Mouse (Mus musculus) large intestine, adult 2 months (tissue): ENCODE data around the gene Vinac1. TPM values are rescaled to one million over a fixed set of nuclear protein-coding genes. Genes with fewer than 3 reads are reported as not detected.
"Not testable (repeated sequence)": the region's sequence is repeated elsewhere in the genome, so short reads cannot be mapped to it uniquely, and the experiment has no call there.

Experiments
- DNase-seq: peaks from one replicate; pipeline ENCODE4 v3.0.0-alpha.2; 2012; ENCODE audit warnings: low read depth, low spot score
- whole genome bisulfite sequencing: fragments of 180-500 bp; shearing (Covaris S2); methylation state at CpG from one replicate; pipeline ENCODE4 v1.1.7; 2018; 5-methylcytosine and 5-hydroxymethylcytosine counted together
- polyA plus RNA-seq: library from polyadenylated mRNA; depleted of rRNA; stranded (reverse); fragments of >200 nt; gene quantifications from 2 replicates; pipeline ENCODE4 v1.2.3, GENCODE M21; 2012; rRNA removed

Vinac1 gene
- polyA plus RNA-seq, 1 experiment = 0.07 TPM

- 55% methylated on average over 6 of the region's 6 CpGs for WGBS
Observed at GRCm38 (mm10) chr2:129046172-129046845, 1.7 kb downstream of the Vinac1 start.

GRCm38 (mm10) chr2:129040567-129040966 is 7.4 kb downstream of the Vinac1 start:
- 28% methylated on average over 6 of the region's 6 CpGs for WGBS
- DNase-seq = no peak

More at GRCm38 (mm10) chr2:129046172-129046845, 1.7 kb downstream of the Vinac1 start:
- DNase-seq = no peak

- 3% methylated on average over 62 of the region's 62 CpGs for WGBS
- DNase-seq = no peak
Observed at GRCm38 (mm10) chr2:129038937-129039631, 8.9 kb downstream of the Vinac1 start.

GRCm38 (mm10) chr2:129038426-129038936 is 9.5 kb downstream of the Vinac1 start:
- 27% methylated on average over 15 of the region's 15 CpGs for WGBS
- DNase-seq = no peak

GRCm38 (mm10) chr2:129035381-129035780 is 12.6 kb downstream of the Vinac1 start:
- no peak for DNase-seq
- 68% methylated on average over 5 of the region's 5 CpGs for WGBS

GRCm38 (mm10) chr2:129024820-129025219 is 23.2 kb downstream of the Vinac1 start:
- 73% methylated on average over 9 of the region's 9 CpGs for WGBS
- no peak for DNase-seq

GRCm38 (mm10) chr2:129020106-129020505 is 27.9 kb downstream of the Vinac1 start:
- DNase-seq = no peak
- 65% methylated on average over 2 of the region's 2 CpGs for WGBS

- DNase-seq = not testable (repeated sequence)
- WGBS = 78% methylated on average over 2 of the region's 2 CpGs
Observed at GRCm38 (mm10) chr2:129008867-129009266, 39.1 kb downstream of the Vinac1 start.

- 88% methylated on average over 4 of the region's 4 CpGs for WGBS
- no peak for DNase-seq
Observed at GRCm38 (mm10) chr2:129006194-129006749, 41.7 kb downstream of the Vinac1 start.

GRCm38 (mm10) chr2:129004872-129005271 is 43.1 kb downstream of the Vinac1 start:
- no peak for DNase-seq

- 77% methylated on average over 3 of the region's 3 CpGs for WGBS
- no peak for DNase-seq
Observed at GRCm38 (mm10) chr2:128984746-128985145, 63.2 kb downstream of the Vinac1 start.

- no peak for DNase-seq
- WGBS = 83% methylated on average over 4 of the region's 4 CpGs
Observed at GRCm38 (mm10) chr2:128975572-128975971, 72.4 kb downstream of the Vinac1 start.

Other genes starting within 250 kb of the Vinac1 start
- gene Tmem87b, start 230.1 kb downstream of the Vinac1 start, polyA plus RNA-seq = 15.4 and 21.5 TPM in 2 replicates
- gene Fbln7, start 185.2 kb downstream of the Vinac1 start, polyA plus RNA-seq = 3.0 and 3.6 TPM in 2 replicates
- 0.78 and 1.3 TPM in 2 replicates for gene Zc3h8, start 104.1 kb downstream of the Vinac1 start, polyA plus RNA-seq
- gene Zc3h6, start 80.8 kb downstream of the Vinac1 start, polyA plus RNA-seq = 0.52 and 0.88 TPM in 2 replicates
- 1.3 and 1.8 TPM in 2 replicates for gene Gm10762, start 80.4 kb downstream of the Vinac1 start, polyA plus RNA-seq
- 2.0 and 2.5 TPM in 2 replicates for gene Ttl, start 17.8 kb upstream of the Vinac1 start, polyA plus RNA-seq
- 15.9 and 21.0 TPM in 2 replicates for gene Polr1b, start 52.8 kb upstream of the Vinac1 start, polyA plus RNA-seq
- gene Chchd5, start 81.5 kb upstream of the Vinac1 start, polyA plus RNA-seq = 21.6 and 21.7 TPM in 2 replicates
- gene Slc20a1, start 150.6 kb upstream of the Vinac1 start, polyA plus RNA-seq = 10.1 and 10.2 TPM in 2 replicates
- gene Ckap2l, start 249.0 kb upstream of the Vinac1 start, polyA plus RNA-seq = 2.2 and 3.8 TPM in 2 replicates